Mouse (Mus musculus): ENCODE data around the gene Lyar.

DNA sequence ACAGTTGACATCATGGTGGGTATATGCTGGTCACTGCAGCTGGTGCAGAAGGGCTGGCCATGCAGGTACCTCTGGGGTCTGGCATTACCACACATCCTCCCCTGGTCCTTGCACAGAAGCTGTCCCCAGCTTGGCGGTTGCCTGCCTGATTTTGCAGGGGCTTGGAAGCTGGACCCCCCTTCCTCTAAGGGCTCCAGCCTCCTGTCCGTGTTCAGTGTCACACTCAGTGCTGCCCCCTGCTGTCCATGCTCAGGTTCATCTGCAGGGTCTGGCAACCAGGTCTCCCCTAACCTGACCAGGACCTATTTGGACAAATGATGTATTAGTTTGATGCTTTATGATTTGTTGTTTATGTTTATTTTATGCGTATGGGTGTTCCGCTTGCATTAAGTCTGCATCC, 15.2 kb downstream of the Lyar start:
- TF ChIP-seq GATA1 (IDR thresholded peaks at IDR 0.05; ENCODE audit: borderline replicate concordance, low read length): no peak
- no peak for TF ChIP-seq FLI1 (IDR thresholded peaks at IDR 0.05; ENCODE audit: low read length)
